Mouse (Mus musculus) heart, adult 11 months (tissue): Measurements from ENCODE around the gene Ttc37.
A peak's percentile ranks its signal among the peaks of the same experiment; 100 is the strongest.

Experiments
- DNase-seq: peaks from one replicate; pipeline ENCODE4 v3.0.0; 2022

The Ttc37 gene

DNA sequence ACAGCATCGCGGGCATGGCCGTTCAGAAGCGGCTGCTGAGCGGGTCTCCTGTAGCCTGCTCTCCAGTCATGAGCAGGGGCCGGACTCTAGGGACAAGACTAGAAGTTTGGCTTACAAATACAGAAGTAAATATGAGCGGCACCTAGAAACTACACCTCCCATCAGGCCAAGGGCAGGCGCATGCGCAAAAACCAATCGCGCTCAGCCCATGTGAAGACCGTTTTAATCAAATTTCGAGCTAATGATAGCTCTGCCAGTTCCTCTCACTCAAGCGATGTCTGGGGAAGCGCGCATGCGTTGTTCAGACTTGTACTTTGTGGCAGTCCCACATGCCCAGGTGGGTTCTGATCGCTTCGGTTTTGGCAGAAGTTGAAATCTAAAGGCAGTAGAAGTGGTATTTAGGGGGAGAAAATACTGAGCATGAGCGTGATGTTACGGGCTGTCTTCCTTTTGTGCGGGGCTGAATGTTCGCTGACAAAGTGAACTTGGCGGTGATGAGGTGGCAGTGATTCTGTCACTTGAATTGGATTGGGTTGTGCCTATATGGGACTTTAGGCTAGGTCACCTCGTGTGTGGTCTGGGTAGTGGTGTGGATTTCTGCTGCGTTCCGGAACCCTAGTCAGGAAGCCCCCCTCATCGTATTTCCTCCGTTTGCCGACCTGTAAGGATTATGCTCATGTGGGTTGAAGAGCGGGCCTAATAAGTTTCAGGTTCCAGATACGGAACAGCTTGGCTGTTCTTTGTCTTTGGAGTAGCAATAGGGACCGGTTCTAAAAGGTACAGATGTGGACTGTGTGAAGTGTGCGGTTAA, at the start of gene Ttc37, which contains the start of gene Arsk:
Gene Ttc37, plus strand, starts transcription at position 242 of the 811 bp plus-strand sequence.
Gene Arsk, minus strand, starts transcription at position 168 of the 811 bp plus-strand sequence.
- peak; percentile 99 for DNase-seq

DNA sequence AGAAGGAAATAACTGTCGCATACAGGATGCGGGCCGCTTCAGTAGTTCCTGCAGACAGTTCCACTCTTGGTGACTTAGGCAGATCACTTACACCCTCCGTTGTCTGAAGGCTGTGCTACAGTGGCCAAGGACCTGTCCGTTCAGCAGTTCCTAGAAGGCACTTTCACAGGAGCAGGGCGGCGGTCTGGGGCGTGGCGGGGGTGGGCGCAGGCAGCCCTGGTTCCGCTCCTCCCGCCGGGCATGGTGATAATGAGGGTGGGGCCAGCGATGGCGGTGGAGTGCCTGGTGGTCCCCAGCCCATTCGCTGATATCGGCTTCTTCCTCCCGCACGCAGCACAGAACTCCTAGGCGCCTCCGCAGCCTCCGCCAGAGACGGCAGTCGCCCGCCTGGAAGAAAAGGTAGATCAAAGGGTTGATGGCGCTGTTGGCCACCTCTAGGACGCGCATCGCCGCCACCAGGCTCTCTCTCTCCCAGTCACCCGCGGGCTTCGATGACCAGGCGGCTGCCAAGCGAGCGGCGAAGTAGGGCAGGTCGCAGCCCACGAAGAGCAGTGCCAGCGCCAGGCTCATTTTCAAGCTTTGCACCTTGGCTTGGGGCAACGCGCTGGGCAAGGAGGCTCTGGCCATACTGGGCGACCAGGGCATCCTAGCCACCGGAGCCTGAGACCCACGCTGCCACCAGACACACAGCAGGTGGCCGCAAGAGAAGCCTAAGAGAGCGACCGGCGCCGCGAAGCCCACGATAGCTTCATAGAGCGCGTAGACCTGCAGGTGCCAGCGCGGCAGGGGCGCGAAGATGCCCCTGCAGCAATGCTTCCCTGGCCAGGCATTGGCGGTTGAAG, 42.9 kb upstream of the Ttc37 start:
- peak; percentile 95 for DNase-seq

DNA sequence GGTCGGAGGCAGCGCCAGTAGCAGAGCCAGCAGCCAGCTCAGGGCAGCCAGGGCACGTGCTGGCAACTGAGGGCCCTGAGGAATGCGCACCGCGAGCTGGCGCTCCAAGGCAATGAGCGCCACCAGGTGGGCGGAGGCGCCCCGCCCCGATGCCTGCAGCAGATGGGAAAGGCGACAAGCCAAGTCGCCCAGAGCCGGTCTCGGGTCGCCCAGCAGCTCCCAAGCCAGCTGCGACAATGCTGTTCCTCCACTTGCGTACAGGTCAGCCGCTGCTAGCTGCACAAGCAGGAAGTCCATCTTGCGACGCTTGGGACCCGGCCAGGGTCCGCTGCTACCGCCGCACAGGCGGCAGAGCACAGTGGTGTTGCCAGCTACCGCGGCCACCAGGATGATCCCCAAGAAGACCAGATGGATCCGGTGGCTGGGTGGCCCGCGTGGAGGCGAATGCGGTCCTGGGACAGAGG, 42.2 kb upstream of the Ttc37 start:
- peak; percentile 96 for DNase-seq

DNA sequence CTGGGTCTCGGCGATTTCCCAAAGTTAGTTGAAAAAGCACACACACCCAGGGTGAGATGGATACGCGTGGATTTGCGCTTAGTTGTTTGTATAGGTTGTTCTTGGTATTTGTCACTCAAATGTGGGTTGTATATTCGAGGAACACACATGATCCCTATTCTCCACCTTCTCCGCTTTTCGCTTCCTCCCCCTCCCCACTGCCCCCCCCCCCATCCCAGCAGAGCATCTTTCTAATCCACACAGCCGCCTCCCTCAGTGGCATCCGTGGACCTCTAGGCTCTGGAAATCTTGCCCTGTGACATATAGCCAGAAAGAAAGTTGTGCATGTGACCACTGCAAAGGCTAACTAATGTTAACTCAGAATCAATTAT, 41.7 kb upstream of the Ttc37 start, which contains the start of gene Gpr150:
Gene Gpr150, minus strand, starts transcription at position 101 of the 371 bp plus-strand sequence.
- DNase-seq: no peak

DNA sequence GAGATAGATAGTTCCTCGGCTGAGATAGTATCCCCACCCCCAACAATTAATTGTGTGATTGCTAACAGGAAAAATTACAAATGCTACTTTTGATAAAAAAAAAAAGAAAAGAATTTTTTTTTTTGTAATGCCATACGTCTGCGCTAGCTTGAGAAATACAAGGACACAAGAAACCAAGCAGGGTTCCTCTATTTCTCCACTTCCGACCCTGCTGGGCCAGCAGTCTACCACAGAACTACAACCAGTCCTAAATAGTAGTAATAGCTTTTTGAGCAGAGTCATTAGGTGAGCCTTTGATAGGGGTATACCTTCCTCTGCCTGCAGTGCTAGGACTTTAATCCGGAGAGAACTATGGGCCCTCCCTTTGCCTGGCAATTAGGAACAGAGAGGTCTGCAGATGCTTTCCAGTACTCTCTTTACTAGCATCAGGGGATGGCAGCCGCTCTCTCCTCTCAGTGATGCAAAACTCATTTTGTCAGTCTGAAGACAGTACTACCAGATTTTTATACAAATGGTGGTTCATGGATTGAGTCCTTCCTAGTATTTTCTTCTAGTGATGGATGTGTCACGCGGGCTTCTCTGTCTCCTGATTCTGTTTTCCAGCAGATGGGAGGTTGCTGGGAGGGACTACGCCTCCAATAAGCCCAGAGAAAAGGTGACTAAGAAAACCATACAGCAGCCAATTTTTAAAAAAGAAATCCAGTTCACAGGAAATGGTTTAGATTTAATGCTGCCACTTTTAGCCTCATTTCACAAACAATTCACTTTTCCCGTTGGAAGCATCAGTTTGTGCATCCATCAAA, 41.1 kb upstream of the Ttc37 start:
- DNase-seq: no peak

DNA sequence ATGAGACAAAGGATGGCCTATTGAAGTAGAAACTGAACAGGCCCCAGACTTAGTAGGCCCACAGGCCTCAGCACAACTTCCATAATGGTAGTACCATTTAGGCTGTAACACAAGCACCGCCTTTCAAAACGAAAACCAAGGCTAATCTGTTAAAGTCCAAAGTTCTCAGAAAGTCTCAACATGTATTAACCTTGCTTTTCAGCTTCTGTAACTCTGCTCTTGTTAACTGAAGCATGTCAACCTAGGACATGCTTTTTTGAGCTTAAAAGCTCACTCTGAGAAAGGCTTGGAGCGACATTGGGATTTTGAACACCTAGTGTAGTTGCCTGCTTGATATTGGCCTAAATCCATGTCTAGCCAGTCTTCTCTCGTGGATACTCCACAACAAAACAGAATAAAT, 38.9 kb upstream of the Ttc37 start:
- DNase-seq: no peak

DNA sequence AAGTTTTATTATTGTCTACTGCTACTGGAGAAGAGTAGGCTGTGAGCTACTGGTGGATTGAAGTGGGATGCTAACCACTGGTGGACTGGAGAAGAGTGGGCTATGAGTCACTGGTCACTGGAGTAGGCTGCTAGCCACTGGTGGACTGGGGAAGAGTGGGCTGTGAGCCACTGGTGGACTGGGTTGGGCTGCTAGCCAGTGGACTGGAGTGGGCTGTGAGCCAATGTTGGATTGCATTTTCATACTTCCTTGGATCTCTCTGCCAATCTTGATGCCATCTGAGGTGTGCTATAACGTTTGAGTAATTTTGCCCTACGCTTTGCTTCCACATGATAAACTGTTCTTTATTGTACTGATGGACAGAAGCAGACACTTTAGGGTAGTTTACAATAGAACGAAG, 36.4 kb upstream of the Ttc37 start:
- no peak for DNase-seq

DNA sequence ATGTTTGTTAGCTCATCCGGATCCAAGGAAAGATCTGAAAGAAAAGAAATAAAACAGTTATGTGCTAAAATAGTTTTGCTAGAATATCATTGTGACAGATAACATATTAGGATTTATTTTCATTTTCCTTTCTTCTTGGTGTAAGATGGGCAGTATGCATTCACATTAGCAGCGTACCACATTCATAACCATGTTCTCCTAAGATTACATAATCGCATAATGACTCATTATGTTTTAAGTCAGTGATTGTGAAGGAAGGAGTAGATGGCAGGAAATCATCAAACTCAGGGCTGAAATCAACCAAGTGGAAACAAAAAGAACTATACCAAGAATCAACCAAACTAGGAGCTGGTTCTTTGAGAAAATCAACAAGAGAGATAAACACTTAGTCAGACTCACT, 36.0 kb upstream of the Ttc37 start:
- DNase-seq: no peak

DNA sequence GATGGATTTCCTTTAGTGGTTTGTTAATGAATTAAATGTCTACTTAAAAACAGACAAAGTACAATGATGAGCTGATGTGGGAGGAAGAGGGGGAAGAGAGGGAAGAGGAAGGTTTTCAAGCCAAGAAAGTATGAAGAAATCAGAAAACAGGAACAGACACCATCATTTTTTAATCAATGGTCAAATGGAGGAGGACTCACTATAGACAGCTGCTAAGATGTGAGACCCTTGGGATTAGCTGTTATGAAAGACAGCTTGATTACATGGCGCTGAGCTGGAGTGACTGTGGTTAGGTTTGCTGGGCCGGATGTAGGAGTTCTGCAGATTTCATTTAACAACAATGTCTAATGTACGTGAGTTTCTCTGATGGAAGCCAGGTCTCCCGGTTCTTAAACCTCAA, 35.0 kb upstream of the Ttc37 start:
- no peak for DNase-seq

DNA sequence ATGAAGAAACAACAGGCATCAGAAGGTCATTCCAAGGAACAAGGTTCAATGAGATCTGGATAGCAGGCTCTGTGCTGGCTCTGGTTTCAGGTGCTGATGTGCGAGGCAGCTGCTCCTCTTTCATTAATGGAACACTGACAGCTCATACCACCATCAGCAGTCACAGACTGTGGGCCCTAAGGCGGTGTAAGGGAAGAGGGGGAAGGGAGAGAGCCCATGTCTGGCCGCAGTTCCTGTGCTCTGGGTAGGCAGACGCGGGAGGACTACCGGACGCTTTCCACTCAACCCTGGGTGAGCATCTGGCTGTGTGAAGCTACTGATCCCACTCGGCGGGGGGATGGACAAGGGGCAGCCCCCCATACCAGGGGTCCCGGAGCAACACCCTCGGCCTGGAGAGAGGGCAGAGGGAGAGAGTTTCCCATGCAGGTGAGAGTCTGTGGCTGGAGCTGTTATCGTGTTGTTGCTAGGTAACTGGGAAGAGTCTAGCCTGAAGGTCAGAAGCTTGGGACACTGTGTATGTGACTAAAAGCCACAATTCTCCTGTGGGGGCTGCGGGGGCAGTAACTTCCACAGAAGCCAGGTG, 34.1 kb upstream of the Ttc37 start:
- DNase-seq: no peak

DNA sequence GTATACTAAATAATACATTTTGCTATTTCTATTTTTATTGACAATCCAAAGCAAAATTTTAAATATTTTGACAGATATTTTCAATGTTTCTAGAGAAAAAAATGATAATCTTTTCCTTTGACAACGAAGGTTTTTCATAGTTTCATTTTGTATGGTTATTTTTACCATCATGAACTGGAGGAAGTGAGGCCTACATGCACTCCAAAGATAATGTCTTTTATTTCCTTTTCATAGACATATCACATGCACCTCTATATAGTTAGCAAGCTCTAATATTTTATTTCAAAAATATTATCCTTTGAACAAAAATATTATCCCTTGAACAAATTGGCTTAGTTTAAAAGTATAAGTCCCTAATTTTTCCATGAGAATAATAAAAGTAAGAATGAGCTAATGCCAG, 24.2 kb upstream of the Ttc37 start:
- DNase-seq: no peak

DNA sequence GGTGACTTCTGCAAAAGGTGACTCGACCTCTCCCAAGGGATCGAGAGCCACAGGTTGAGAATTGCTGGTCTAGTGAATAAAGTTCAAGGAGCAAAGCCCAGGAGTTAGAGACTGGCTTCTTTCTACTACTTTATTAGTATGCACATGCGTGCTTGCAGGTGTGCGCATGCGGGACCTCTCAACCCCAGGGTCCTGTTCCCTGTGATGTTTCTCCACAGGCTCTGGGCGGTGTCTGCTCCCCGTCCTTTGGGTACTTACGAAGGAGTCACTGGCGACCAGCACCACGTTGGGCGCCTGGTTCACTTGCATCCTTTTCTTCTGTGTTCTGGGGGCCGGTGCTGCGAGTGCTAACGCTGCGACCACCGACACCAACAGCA, 430 bp upstream of the Ttc37 start:
- no peak for DNase-seq

DNA sequence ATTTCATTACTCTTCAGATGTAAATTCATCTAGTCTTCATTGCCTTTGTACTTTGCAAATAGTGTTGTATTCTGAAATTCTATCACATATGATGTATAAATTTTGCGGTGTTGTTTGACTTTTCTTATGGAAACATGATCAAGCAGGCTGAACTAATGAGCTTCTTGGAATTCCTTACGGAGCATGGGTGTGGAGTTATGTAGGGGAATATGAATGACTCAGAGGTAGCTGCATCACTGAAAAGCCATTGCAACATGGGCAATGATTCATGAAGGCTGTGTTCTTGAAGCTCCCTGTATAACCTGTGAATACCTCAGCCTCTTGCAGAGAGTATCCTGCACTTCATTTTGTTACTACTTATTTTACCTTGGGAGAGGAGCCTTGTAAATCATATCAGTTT, 3.5 kb downstream of the Ttc37 start:
- DNase-seq: no peak

DNA sequence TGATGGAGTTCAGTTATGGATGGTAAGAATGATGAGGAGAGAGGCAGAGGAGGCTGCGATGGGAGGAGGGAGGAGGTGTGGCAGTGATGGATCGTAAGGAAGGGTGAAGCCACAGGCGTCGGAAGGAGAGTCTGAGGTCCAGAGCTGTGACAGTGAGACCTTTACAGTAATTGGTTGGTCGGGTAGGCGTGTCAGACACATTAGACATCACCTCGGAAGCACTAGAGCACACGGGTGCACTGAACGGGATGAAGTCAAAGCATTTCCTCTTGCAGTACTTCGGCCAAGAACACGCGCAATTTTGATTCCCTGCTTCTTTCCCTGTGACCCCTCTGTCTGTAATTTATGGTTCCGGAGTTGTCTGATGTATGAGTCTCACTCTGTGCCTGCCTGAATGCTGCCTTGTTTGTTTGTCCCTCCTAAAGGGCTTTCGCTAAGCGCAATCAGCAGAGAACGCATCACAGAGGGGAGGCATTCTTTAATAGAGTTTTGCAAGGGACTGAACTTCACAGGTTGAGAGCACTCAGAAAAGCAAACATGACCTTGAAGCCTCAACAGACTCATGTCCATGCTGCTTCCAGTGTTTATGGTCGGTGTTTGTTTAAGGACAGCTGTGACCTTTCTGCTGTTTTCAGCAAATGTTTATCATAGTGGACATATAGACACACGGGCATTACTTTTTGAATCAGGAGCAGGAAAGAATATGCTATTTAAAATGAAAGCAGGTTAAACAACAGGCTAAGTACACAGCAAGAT, 10.7 kb downstream of the Ttc37 start:
- DNase-seq: no peak

DNA sequence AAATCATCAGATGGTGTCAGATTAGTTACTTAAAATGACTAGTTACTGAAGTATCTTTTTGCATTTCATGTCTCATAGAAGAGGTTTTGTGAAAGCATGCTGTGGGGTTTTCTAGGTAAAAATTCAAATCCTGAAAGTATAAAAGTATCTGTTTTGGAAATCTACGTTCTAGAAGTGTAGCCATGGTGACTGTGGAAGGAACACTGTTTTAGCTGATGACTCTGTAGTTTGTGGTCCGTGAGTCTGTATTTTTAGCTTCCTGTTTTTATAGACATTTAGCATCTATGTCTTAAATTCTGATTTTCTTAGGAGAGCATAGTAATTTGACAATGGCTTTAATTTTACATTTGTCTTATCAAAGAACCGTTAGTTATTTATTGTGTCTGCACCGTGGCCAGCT, 30.3 kb downstream of the Ttc37 start:
- DNase-seq: no peak

DNA sequence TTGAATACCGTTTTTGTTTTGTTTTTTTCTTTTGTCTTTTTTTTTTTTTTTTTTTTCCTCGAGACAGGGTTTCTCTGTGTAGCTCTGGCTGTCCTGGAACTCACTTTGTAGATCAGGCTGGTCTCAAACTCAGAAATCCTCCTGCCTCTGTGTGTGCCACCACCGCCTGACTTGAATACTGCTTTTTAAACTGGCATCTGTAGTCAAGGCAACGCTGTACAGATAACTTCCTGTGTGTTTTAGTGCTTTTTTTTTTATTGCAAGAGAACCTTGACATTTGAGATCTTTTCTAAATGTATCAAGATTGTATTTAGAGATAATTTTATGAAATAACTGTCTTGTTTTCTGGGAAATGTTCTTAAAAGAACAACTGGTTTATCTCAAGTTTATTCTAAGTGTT, 33.9 kb downstream of the Ttc37 start:
- no peak for DNase-seq

DNA sequence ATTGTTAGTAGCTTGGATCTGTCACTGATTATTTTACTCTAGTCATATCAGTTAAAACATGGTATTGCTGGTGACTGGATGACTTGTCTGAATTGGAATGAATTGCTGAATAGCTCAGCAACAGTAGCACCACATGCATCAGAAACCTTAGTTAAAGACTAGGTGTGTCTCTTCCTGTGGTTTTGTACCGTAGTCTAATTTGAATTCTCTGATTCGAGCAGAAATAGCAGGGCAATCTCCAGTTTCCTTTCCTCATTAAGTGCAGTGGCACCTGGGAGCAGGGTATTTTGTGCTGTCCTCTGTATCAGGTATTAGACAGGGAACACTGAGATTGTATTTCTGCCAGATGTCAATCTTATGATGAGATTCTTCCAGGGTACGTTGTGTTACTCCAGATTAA, 40.3 kb downstream of the Ttc37 start:
- DNase-seq: no peak

DNA sequence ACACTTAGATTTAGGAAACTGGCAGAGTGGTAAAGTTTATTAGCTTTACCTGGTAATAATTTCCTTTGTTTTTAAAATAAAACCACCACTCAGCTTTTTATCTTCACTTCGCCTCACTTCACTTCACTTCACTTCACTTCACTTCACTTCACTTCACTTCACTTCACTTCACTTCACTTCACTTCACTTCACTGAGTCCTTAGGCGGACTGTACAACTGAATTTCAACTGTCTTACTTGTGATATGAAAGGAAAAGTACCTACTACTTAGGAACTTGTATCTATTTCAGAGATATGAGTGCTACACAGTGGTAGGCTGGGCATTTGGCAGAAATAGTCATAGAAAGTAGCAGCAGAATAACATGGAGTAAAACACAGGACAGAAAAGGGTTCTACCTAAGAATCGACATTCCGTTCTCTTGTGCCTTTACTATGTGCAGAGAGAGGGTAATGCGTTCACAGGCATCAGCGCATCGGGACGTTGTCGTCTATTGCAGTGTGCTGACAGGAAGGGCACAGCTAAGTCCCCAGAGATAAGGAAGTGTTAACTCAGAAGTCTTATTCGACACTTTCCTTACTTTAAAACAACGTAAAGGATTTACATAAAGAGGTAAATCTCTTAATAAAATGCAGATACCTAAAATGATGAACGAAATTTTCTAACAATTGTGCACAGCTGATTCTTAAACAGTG, 42.7 kb downstream of the Ttc37 start:
- DNase-seq: peak; percentile 63

DNA sequence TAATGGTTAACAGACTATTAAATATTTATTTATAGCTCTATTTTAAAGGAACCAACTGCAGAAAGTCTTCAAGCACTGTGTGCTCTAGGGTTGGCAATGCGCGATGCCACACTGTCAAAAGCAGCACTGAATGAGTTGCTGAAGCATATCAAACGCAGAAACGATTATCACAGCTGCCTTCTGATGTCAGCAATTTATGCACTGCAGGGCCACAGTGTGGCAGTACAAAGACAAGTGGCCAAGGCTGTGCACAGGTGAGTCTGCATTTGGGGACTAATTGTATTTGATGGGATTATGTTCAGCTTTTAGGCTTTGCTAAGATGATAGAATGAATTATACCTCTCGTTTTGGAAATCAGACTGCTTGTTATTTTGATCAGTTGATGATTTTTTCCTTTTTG, 51.9 kb downstream of the Ttc37 start:
- DNase-seq: no peak

DNA sequence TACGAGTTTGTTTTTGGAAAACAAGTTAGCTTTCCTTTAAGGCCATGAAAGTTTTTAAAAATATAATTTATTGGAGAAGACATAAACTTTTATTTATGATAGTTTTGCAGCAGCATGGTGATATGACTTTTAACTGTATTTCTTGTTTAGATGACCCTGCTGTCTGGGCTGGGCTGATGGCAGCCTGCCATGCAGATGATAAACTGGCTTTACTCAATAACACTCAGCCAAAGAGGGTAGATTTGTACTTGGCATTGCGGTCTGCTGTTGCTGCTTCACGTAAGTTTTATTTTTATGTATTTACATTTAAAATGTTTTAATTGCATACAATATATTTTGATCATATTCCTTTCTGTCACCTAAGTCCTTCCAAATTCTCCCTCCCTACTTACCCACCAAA, 58.6 kb downstream of the Ttc37 start:
- peak; percentile 65 for DNase-seq

DNA sequence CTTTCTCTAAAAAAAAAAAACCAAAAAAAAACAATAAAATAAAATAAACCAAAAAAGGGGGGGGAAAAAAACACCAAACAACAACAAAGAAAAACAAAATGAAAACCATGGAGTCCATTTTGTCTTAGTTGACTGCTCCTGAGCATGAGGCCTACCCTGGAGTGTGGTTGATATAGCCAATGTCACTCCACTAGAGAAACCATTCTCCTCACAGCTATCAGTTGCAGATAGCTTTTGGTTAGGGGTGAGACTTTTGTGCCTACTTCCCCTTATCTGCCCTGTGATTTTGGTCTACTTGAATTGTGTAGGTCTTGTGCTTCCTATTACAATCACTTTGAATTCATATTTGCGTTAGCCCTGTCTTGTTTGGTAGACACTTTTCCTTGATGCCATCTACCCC, 59.0 kb downstream of the Ttc37 start:
- DNase-seq: no peak
